Mouse (Mus musculus): ENCODE results near the gene 4930578C19Rik. TPM values are rescaled to one million over a fixed set of nuclear protein-coding genes. Genes with fewer than 3 reads are reported as not detected.

4930578C19Rik gene
- polyA plus RNA-seq (2015; fragmentation: Illumina TruSeq; extraction: RNeasy Lipid Tissue Mini Kit (QIAGEN cat#74804); ENCODE audit: insufficient read depth, low read depth, low replicate concordance), result 1.9 TPM

GRCm38 (mm10) chrX:18461198-18461601 is at the start of gene 4930578C19Rik:
Gene 4930578C19Rik (minus strand): TSS chrX:18461397.

